Mouse (Mus musculus) brain, embryonic 14.5 days (tissue): ENCODE measurements around the gene Eif2a.

Experiments
- CTCF ChIP-seq: fragments of 200-500 bp; IDR thresholded peaks from 2 replicates; pipeline ENCODE4 v1.5.1; 2012; ENCODE audit warnings: inconsistent platforms, mild to moderate bottlenecking, moderate library complexity, borderline replicate concordance; ENCODE audit not compliant: insufficient read depth, insufficient read length; ENCODE audit errors: extremely low read depth
- POLR2A ChIP-seq: fragments of 200-500 bp; IDR thresholded peaks from 2 replicates; pipeline ENCODE4 v1.6.1; 2012; ENCODE audit warnings: mild to moderate bottlenecking, inconsistent platforms, borderline replicate concordance; ENCODE audit not compliant: poor library complexity, insufficient read depth, insufficient read length, severe bottlenecking; ENCODE audit errors: extremely low read depth

- TF ChIP-seq POLR2A (no peak), CTCF (no peak)
Measured at GRCm38 (mm10) chr3:58487999-58488775, 37.4 kb upstream of the Eif2a start.
